Mouse (Mus musculus): ENCODE measurements around the gene Nckap5. TPM values are rescaled to one million over a fixed set of nuclear protein-coding genes. Genes with fewer than 3 reads are reported as not detected.

Nckap5 gene
- polyA plus RNA-seq, 1 experiment from 2014 or later = 8.8 TPM

- no peak for ATAC-seq (replicated peaks; ENCODE audit: insufficient number of reproducible peaks, insufficient read depth, low FRiP score, low read depth)
- H3K4me1 ChIP-seq (replicated peaks) = peaks cover 6% of the 10 kb centered on the region
- no peak overlapping the region for H3K9ac ChIP-seq
- no peak overlapping the region for H3K4me2 ChIP-seq
- H3K9me3 ChIP-seq (replicated peaks) = no peaks in the 10 kb centered on the region
- H3K4me3 ChIP-seq = no peak overlapping the region
- H3K36me3 ChIP-seq = no peaks in the 10 kb centered on the region
- no peak overlapping the region for H3K27ac ChIP-seq
- H3K27me3 ChIP-seq = no peaks in the 10 kb centered on the region
Observed at GRCm38 (mm10) chr1:126578163-126578562, 252.4 kb downstream of the Nckap5 start.

DNA sequence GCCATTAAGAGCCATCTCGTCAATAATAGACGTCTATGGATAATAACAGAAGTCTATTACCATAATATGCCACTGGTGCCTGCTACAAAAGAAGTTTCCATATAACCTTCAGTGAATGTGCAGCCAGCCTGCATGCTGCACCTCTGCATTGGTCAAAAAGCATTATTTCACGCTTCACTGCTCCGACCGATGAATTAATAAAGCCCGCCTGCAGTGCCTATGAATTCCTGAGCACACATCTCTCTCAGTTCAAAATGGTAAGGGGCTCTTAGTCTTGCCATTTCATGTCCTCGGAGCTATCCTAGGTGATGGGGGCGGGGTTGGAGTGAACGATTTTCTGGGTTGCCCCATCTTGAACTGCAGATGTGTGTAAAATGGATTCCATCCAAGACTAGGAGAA, 256.3 kb downstream of the Nckap5 start:
- Histone ChIP-seq H3K4me2 (no peak overlapping the region), H3K4me1 (replicated peaks) (peaks cover 6% of the 10 kb centered on the region), H3K36me3 (no peaks in the 10 kb centered on the region), H3K9ac (no peak overlapping the region), H3K9me3 (replicated peaks) (no peaks in the 10 kb centered on the region), H3K27ac (no peak overlapping the region), H3K27me3 (no peaks in the 10 kb centered on the region), H3K4me3 (no peak overlapping the region)
- WGBS = 84% methylated on average over 9 of the region's 9 CpGs
- ATAC-seq (replicated peaks; ENCODE audit: insufficient number of reproducible peaks, insufficient read depth, low FRiP score, low read depth) = no peak

DNA sequence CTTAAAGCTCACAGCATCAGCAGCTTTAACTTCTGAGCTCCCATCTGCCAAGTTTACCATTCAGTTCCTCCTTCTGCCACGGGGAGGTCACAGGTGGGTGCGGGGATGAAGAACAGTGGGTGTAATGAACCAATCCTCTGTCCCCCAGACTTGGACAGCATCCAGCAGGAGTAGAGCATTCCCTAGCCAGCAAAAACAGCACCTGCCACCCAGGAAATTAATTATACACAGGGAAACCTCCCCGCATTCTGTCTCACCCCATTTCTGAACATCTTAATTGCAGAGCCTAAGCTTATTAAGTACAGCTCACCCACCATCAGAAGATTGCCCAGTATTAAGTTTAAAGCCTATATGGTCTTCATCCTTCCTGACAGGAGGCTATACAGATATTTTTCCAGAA, 256.9 kb downstream of the Nckap5 start:
- H3K9ac ChIP-seq = no peak overlapping the region
- H3K36me3 ChIP-seq = no peaks in the 10 kb centered on the region
- H3K4me2 ChIP-seq = no peak overlapping the region
- peaks cover 6% of the 10 kb centered on the region for H3K4me1 ChIP-seq (replicated peaks)
- no peaks in the 10 kb centered on the region for H3K27me3 ChIP-seq
- ATAC-seq (replicated peaks; ENCODE audit: insufficient number of reproducible peaks, insufficient read depth, low FRiP score, low read depth) = no peak
- H3K4me3 ChIP-seq = no peak overlapping the region
- 76% methylated on average over 3 of the region's 3 CpGs for WGBS
- no peak overlapping the region for H3K27ac ChIP-seq
- no peaks in the 10 kb centered on the region for H3K9me3 ChIP-seq (replicated peaks)

DNA sequence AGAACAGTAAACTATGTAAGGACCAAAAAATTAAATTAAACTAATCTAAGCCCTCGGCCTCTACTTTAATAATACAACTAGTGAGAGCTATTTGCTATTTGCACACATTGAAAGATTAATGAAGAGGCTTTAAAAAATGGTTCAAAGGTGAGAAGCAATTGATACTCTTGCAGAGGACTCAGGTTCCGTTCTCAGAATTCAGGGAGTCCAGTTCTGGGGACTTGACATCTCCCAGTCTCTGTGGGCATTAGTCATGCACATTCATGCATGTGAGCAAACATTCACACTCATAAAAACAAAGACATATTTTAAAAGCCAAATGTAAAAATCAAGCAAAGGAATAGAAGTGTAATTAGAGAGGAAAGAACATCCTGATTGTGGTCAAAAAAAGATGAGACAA, 257.5 kb downstream of the Nckap5 start:
- Histone ChIP-seq H3K4me2 (no peak overlapping the region), H3K27ac (no peak overlapping the region), H3K27me3 (no peaks in the 10 kb centered on the region), H3K4me3 (no peak overlapping the region), H3K4me1 (replicated peaks) (peaks cover 2% of the 10 kb centered on the region), H3K9me3 (replicated peaks) (no peaks in the 10 kb centered on the region), H3K36me3 (no peaks in the 10 kb centered on the region), H3K9ac (no peak overlapping the region)
- WGBS = 81% methylated on average over 2 of the region's 2 CpGs
- no peak for ATAC-seq (replicated peaks; ENCODE audit: insufficient number of reproducible peaks, insufficient read depth, low FRiP score, low read depth)

DNA sequence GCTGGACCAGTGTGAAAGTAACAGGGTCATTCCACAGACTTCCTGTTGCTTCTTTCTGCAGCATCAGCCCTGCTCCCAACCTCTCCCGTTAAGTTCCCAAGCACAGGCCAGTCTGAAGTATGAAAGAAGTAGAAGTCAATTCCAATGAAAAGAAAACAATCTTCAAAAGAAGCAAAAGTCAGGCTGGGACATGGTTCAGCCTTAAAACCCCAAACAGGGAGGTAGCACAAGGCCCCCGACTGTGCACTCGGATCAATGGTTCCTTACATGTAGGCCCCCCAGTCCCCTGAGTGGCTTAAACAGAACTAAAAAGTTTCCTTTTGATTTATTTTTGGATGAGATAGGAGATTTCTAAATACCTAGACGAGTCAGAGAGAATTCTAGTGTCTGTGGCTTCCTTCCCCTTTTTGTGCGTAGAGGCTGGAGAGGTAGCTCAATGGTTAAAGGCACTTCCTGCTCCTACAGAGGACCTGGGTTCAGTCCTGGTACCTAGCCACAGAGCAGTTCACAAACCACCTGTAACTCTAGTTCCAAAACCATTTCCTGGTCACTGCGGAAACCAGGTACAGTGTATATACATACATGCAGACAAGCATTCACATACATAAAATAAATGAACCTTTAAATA, 260.9 kb downstream of the Nckap5 start:
- WGBS = 75% methylated on average over 6 of the region's 6 CpGs
- no peaks in the 10 kb centered on the region for H3K9me3 ChIP-seq (replicated peaks)
- H3K4me3 ChIP-seq = no peak overlapping the region
- no peaks in the 10 kb centered on the region for H3K27me3 ChIP-seq
- H3K27ac ChIP-seq = no peak overlapping the region
- no peaks in the 10 kb centered on the region for H3K36me3 ChIP-seq
- no peak overlapping the region for H3K9ac ChIP-seq
- H3K4me2 ChIP-seq = no peak overlapping the region
- no peaks in the 10 kb centered on the region for H3K4me1 ChIP-seq (replicated peaks)
- ATAC-seq (replicated peaks; ENCODE audit: insufficient number of reproducible peaks, insufficient read depth, low FRiP score, low read depth) = no peak

DNA sequence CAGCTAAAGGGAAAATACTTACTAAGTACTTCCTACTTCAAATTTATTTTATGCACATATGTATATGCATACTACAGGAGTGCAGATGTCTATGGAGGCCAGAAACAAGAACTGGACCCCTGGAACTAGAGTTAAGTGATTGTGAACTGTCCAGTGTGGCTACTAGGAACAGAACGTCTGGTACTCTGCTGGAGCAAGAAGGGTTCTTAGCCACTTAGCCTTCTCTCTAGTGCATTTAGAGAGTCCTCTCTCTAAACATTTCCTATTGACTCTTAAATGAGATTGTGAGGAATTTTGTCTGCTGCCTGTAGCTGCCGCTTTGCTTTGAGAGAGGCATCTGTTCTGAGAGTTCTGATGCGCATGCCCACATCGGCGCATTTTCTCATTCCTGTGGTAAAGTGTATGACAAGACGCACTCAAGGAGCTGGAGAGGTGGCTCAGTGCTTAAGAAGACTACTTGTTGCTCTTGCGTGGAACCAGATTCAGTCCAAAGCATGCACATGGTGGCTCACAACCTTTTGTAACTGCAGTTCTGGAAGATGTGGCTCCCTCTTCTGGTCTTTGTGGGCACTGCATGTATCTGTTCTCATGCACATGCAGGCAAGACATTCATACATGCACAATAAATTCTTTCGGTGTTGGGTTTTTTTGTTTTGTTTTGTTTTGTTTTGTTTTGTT, 261.9 kb downstream of the Nckap5 start:
- Histone ChIP-seq H3K27ac (no peak overlapping the region), H3K4me3 (no peak overlapping the region), H3K9me3 (replicated peaks) (no peaks in the 10 kb centered on the region), H3K36me3 (no peaks in the 10 kb centered on the region), H3K27me3 (no peaks in the 10 kb centered on the region), H3K4me1 (replicated peaks) (no peaks in the 10 kb centered on the region), H3K9ac (no peak overlapping the region), H3K4me2 (no peak overlapping the region)
- WGBS = 90% methylated on average over 8 of the region's 8 CpGs
- no peak for ATAC-seq (replicated peaks; ENCODE audit: insufficient number of reproducible peaks, insufficient read depth, low FRiP score, low read depth)

DNA sequence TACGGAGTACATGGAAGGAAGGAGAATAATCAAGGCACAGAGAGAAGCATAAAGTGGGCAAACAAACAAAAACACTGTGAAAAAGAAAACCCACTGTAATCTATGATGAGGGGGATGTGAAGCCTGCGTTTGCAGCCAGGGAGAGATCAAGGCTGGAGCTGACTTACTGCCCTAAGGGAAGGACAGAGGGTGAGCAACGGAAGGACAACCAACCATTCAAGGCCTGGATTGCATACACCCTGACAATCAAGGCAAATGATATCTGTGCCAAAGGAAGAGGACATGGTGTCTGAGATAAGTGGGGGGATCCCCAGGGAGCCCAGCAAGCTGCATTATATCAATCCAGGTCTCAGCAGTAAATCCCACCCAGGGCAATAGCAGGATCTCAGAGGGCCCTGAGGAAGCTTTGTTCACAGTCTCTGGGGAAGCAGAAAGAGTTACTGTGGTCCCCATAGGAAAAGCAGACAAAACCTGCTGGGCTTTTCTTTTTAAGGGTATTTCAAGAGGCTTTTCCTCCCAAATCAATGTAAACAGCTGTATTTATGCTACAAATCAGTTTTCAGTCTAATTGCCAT, 265.4 kb downstream of the Nckap5 start:
- H3K36me3 ChIP-seq = no peaks in the 10 kb centered on the region
- H3K27ac ChIP-seq = no peak overlapping the region
- H3K4me1 ChIP-seq (replicated peaks) = no peaks in the 10 kb centered on the region
- no peak overlapping the region for H3K4me3 ChIP-seq
- H3K27me3 ChIP-seq = no peaks in the 10 kb centered on the region
- 53% methylated on average over 3 of the region's 3 CpGs for WGBS
- no peak overlapping the region for H3K9ac ChIP-seq
- H3K4me2 ChIP-seq = no peak overlapping the region
- ATAC-seq (replicated peaks; ENCODE audit: insufficient number of reproducible peaks, insufficient read depth, low FRiP score, low read depth) = no peak
- no peaks in the 10 kb centered on the region for H3K9me3 ChIP-seq (replicated peaks)

DNA sequence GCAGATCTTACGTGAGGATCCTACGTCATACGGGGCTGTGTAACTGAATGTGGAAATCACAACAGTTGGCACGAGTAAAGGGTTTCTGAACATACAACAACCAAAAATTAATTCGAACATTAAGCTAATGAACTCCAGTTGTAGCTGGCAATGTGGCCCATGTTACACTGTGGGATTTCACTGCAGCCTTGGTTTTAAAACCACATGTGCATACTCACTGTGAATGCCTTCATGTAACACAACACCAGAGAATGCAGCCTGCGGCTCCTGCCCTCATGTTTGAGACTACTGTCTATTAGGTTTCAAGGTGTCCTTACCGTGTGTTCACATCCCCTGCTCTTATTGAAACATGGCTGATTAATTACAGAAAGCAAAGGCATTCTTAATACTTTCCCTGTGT, 269.7 kb downstream of the Nckap5 start:
- Histone ChIP-seq H3K4me1 (replicated peaks) (no peaks in the 10 kb centered on the region), H3K27ac (no peak overlapping the region), H3K4me2 (no peak overlapping the region), H3K4me3 (no peak overlapping the region), H3K27me3 (no peaks in the 10 kb centered on the region), H3K36me3 (no peaks in the 10 kb centered on the region), H3K9me3 (replicated peaks) (no peaks in the 10 kb centered on the region), H3K9ac (no peak overlapping the region)
- 78% methylated on average over 7 of the region's 7 CpGs for WGBS
- no peak for ATAC-seq (replicated peaks; ENCODE audit: insufficient number of reproducible peaks, insufficient read depth, low FRiP score, low read depth)

DNA sequence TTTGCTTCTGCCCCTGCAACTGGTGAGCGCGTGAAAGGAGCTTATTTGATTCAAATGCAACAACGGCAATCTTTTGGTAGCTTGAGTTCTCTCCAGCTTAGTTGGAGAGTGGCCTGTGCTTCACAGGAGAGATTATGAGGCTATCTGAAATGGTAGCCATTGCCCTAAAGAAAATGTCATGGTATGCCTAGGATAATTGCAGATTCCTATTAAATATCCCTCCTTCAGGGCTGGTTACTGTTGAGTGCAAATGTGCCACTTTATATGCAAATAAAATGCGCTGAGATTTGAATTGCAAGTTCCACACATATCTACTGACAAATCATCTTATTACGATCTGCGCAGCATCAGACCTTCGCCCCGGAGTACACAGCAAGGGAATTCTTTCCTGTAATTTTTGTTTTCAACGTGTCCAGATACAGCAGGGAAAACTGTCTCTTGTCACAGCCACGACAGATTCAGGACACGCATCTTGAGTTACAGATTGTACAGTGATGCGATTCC, 272.8 kb downstream of the Nckap5 start:
- ATAC-seq (replicated peaks; ENCODE audit: insufficient number of reproducible peaks, insufficient read depth, low FRiP score, low read depth) = no peak
- Histone ChIP-seq H3K4me2 (no peak overlapping the region), H3K36me3 (no peaks in the 10 kb centered on the region), H3K27me3 (no peaks in the 10 kb centered on the region), H3K4me1 (replicated peaks) (no peaks in the 10 kb centered on the region), H3K4me3 (no peak overlapping the region), H3K9ac (no peak overlapping the region), H3K9me3 (replicated peaks) (no peaks in the 10 kb centered on the region), H3K27ac (no peak overlapping the region)
- 86% methylated on average over 12 of the region's 12 CpGs for WGBS

DNA sequence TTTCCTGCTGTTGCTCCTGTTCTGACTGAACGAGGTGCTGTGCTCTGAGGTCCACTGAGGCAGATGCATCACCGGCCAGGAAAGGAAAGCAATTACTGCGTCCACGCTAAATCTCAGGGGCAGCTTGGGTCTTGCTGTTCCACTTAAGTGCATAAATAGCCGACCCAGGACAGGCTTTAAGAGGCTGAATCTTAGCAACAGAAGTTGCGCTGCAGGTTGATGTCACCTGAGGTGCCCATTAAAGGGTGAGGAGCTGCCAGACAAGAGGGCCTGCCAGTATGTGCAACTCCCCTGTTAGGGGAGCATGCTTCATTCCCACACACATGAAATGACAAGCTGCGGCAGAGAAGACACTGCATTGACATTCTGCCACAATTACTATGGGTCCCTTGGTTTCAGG, 282.6 kb downstream of the Nckap5 start:
- no peaks in the 10 kb centered on the region for H3K9me3 ChIP-seq (replicated peaks)
- 78% methylated on average over 7 of the region's 7 CpGs for WGBS
- H3K27me3 ChIP-seq = no peaks in the 10 kb centered on the region
- H3K9ac ChIP-seq = no peak overlapping the region
- H3K36me3 ChIP-seq = no peaks in the 10 kb centered on the region
- no peak overlapping the region for H3K4me2 ChIP-seq
- H3K4me1 ChIP-seq (replicated peaks) = no peaks in the 10 kb centered on the region
- no peak overlapping the region for H3K27ac ChIP-seq
- no peak for ATAC-seq (replicated peaks; ENCODE audit: insufficient number of reproducible peaks, insufficient read depth, low FRiP score, low read depth)
- no peak overlapping the region for H3K4me3 ChIP-seq

GRCm38 (mm10) chr1:126544471-126544870, 286.1 kb downstream of the Nckap5 start:
- 57% methylated on average over 4 of the region's 4 CpGs for WGBS

More at GRCm38 (mm10) chr1:126544471-126544870, 286.1 kb downstream of the Nckap5 start:
- H3K9ac ChIP-seq = no peak overlapping the region
- no peaks in the 10 kb centered on the region for H3K9me3 ChIP-seq (replicated peaks)
- H3K4me1 ChIP-seq (replicated peaks) = no peaks in the 10 kb centered on the region
- no peak for ATAC-seq (replicated peaks; ENCODE audit: insufficient number of reproducible peaks, insufficient read depth, low FRiP score, low read depth)
- no peak overlapping the region for H3K27ac ChIP-seq
- no peaks in the 10 kb centered on the region for H3K27me3 ChIP-seq
- H3K36me3 ChIP-seq = no peaks in the 10 kb centered on the region
- H3K4me2 ChIP-seq = no peak overlapping the region
- no peak overlapping the region for H3K4me3 ChIP-seq

Data from heart, embryonic 15.5 days (tissue).